Mouse (Mus musculus) embryo, embryonic 11.5 days (tissue): ENCODE measurements at regions not wholly inside any gene's neighbourhood (a gene's known extent, or its start where the extent isn't known, plus 50 kb on each side); places are given as distances from the start of the nearest gene placed in this dataset.

Experiments used
- DNase-seq: peaks from one replicate; pipeline ENCODE4 v3.0.0-alpha.2; 2012; ENCODE audit warnings: low read depth, low spot score

GRCm38 (mm10) chr12:80018086-80018485 lies 94.7 kb downstream of the Zfp36l1 start:
- DNase-seq = no peak

DNA sequence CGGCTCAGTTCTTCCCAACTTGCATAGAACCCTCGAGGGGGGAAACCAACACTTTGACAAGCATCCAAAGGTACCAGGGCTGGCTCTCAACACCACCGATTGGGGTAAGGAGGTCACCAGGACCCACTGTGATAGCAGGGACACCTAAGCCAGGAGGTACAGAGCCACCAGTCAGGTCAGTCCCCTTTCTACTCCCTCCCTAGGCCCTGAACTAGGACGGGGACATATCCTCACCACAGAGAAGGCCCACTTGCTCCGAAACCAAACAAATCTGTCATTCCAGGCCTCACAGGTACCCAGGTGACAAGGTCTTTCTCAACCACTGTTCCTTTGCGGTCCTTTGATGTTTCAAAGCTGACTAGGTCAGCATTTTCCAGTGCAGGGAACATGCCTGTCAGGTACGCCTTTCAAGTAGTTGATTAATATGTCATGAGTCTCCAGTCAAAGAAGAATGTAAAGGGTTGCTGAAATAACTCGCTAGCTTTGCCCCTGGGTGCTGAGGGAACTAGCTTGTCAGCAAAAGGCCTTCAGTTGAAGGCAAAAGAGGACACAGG lies 95.4 kb downstream of the Zfp36l1 start:
- DNase-seq = no peak

GRCm38 (mm10) chr12:80015938-80016337 lies 96.9 kb downstream of the Zfp36l1 start:
- DNase-seq = no peak

GRCm38 (mm10) chr12:80014598-80014983 lies 98.2 kb downstream of the Zfp36l1 start:
- no peak for DNase-seq

DNA sequence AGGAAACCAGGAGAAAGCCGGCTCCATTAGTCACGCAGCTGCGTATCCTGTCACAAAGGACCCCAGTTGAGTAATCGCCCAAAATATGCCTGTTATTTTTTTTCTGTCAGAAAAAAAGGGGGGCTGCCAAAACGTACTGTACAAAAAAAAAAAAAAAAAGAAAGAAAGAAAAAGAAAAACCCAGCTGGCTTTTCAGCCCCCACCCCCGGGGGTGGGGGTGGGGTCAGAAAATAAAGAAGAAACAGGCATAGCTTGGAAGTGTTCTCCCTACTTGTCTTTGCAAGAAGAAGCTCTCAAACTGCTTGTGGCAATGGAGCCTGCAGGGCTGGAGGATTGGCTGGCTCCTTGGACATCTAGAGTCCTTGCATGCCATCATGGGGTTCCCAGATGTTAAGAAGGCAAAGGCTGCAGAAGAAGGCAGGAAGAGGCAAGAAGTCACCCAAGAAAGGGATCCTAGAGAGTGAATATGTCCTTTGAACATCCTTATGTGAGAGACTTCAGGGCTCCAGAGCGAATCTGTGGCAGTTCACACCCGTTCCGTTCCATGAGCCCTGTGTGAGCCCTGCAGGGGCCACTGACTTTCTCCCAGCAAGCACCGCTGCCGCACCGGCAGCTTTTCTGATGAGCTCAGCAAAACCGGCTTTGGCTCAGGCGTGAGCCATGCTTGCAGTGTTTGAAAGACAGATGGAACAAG lies 98.8 kb downstream of the Zfp36l1 start:
- no peak for DNase-seq

DNA sequence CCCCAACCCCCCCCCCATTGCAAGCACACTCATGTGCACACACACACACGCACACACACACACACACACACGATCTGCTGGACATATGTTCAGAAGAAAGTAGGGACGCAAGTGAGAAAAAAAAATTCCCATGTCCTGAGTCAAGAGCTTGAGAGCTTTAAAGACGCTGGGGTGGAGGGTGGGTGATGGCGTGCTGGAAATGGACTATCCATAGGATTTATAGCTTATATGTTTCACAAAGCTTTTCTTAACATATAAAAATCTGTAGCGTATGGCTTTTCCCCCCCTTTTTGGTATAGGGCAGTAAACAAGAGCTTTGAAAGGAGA lies 99.3 kb downstream of the Zfp36l1 start:
- DNase-seq = no peak

GRCm38 (mm10) chr12:80011916-80012315 lies 100.9 kb downstream of the Zfp36l1 start:
- no peak for DNase-seq

DNA sequence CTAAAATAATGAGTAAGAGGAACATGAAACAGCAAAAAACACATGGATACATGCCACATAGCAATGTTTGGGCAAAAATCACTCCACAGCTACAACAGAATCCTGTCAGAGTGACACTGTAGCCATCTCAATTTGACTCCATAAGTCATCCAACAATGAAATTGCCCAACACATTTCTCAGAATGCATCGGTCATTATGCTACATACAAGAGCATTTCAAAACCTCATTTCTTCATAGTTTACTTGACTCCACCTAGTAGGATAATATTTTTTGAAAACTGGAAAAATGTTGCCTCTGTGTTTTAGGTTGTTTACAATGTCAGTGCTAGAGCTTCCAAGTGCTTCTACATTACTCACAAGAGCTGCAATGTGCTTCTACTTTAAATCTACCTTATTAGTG lies 101.9 kb downstream of the Zfp36l1 start:
- DNase-seq = no peak

- DNase-seq = no peak
Measured at GRCm38 (mm10) chr12:80010220-80010619, 102.6 kb downstream of the Zfp36l1 start.

DNA sequence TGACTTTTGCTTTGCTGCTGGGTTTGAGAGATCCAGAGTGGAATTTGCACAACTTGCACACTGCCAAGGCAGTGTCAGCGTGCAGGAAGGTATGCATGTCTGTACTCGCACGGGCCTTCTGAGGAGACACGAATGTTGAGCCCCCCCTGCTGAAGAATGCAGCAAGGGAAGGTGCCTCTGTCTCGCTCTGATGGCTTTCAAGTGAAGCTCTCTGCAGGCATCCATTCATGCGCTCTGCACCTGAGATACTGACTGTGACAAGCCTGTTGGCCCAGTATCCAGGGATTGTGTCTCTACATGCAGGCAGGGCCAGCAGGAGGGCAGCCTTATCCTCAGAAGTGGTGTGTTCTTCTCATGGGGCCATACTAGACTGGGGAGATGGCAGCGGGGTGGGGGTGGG lies 105.0 kb downstream of the Zfp36l1 start:
- no peak for DNase-seq

- DNase-seq = no peak
Measured at GRCm38 (mm10) chr12:80005227-80005919, 107.4 kb downstream of the Zfp36l1 start.

DNA sequence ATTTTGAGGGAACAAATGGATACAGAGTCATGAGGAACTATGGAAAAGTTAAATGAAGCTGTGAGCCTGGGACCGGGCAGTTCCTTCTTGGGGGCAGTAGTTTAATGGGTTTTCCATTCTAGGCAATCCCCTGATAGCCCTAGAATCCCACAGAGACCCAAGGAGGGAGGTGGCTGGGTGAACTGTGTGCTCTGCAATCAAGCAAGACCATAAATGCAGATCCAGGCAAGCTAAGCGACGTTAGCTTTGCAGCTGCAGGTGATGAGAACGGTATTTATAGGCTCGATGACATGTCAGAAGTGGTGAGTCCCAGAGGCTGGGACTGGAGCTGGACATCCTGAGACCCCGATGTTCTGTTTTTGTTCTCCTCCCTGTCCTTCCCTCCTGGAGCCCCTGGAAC lies 108.2 kb downstream of the Zfp36l1 start:
- no peak for DNase-seq

GRCm38 (mm10) chr12:80003486-80003885 lies 109.3 kb downstream of the Zfp36l1 start:
- no peak for DNase-seq

GRCm38 (mm10) chr12:80002474-80003125 lies 110.2 kb downstream of the Zfp36l1 start:
- no peak for DNase-seq

DNA sequence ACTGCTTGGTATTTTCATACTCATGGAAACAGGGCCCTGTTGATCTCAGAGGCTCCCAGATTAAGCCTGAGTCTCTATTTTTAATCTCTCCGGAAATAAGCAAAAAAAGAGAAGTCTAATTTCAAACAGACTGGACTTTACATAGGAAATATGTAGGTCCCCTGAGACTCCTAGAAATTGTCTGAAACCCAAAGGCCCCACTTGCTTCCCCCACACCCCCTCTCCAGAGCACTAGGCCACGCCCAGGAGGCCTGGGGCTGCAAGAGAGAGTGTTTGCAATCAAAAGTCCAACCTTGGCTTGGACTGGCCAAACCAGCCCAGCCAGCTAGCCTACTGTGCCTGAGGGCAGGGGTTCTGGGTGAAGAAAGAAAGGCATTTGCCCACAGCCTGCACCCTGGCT lies 111.0 kb downstream of the Zfp36l1 start:
- DNase-seq = no peak

DNA sequence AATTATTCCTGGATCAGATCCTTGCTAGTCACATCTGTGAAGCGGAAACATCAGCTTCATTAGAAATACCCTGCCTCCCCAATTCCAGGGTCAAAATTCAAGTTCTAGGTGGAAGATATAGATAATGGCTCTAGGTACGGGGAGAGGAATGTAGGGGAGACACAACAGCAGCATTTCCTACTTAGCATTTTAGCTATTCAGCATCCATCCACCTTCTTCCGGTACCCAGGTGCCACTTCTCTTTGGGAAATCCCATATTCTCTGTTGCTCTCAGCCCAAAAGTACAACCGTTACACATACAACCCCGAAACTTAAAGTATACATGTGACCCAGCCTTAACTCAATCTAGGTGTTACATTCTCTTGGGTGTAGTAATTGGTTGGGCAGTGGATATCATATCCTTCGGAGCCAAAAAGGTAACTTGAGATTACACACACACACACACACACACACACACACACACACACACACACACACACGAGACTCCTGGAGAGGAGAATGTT lies 112.9 kb downstream of the Zfp36l1 start:
- DNase-seq = no peak

DNA sequence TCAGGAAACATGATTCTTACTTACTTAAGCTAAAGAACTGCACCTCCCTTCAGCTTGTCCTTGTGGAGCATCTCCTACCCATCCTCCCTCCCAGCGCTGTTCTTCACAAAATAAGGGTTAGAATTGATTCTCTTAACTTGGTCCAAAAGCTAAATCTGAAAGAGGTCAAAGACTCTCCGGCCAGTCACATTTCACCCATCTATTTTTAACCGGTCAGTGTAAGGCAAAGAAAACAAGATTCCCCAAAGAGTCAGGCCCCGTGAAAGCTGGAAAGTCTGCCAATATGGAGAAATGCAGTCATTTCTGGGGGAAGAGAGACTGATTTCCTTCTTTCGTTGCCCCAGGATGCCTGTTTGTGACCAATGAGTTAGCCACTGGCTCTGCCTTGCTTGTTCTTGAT lies 114.0 kb downstream of the Zfp36l1 start:
- no peak for DNase-seq

DNA sequence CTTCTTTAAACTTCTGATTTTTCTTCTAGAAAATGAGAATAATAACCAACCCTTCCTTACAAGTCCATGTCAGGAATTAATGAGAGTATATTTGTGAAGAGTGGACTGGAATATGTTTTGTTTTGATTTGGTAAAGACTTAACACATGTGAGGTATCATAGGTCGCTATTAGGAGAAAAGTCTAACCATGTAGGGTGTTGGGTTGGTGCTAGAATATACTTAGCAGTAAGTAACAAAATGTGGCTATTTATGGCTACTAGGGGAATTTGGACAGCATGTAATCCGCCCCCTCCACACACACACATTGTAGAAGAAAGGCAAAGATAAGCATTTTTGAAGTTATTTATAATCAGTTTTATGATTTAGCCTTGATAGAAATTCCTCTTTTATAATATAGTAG lies 114.5 kb downstream of the Zfp36l1 start:
- no peak for DNase-seq

- no peak for DNase-seq
Measured at GRCm38 (mm10) chr12:79997201-79997600, 115.6 kb downstream of the Zfp36l1 start.

- no peak for DNase-seq
Measured at GRCm38 (mm10) chr12:79995521-79996094, 117.2 kb downstream of the Zfp36l1 start.

DNA sequence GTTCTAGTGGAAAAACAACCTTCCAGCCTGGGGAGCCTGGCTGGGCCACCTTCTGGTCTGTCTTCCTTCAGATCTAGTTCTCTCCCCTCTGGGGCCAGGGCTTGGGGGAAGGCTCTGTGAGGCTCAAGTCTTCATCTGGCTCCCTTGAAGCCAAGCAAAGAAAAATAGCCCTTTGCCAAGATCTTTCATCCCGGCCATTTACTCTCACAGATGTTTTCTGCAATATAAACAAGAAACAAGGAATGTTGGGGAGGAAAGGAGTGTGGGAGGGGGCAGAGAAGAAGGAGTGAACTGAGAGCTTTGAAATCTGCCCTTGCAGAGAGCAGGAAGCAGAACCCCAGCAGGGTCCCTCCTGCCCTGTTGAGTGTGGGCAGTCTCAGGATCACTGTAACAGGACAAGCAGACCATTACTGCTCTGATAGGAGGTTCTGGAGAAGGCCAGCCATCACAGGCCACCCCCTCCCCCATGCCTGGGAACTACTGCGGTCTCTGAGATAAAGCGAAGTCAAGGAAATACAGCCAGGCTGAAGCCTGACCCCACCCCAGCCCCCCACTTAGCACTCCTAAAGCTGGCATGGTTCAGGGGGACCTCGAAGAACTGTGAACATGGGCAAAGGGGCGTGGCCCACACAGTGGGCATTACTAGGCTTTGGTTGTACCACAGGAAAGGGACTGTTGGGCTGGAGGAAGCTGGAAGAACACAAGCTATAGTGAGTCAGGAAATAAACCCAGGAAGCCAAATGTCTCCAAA lies 118.8 kb downstream of the Zfp36l1 start:
- DNase-seq = no peak

DNA sequence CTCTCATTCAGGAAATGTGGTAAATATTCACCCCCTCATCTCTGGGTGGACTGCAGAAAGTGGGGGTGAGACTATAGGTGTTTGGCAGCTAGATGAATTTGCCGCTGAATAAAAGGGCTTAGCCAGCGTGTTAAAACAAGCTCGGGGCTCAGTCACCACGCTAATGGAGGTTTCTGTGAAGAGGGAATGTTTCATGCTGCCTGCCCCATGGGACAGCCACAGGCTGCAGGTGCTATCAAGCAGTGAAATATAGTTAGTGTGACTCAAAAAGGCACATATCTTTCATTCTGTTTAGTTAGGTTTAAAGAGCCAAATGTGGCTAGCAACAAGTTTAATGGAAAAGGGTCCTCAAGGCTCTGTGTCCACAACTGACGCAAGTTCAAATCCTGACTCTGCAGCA lies 121.5 kb downstream of the Zfp36l1 start:
- no peak for DNase-seq
